Mouse (Mus musculus) ES-E14 (cell line): ENCODE measurements at regions not wholly inside any gene's neighbourhood (a gene's known extent, or its start where the extent isn't known, plus 50 kb on each side); places are given as distances from the start of the nearest gene placed in this dataset.

Source experiments
- CHD2 ChIP-seq: IDR thresholded peaks from 2 replicates; pipeline ENCODE4 v1.6.1; 2014; ENCODE audit warnings: mild to moderate bottlenecking, low read depth, low read length, inconsistent platforms
- HCFC1 ChIP-seq: IDR thresholded peaks from 2 replicates; pipeline ENCODE4 v1.6.1; 2012; ENCODE audit warnings: low read length, inconsistent platforms, borderline replicate concordance; ENCODE audit not compliant: insufficient read depth
- MAFK ChIP-seq: IDR thresholded peaks from 2 replicates; pipeline ENCODE4 v1.6.1; 2014; ENCODE audit warnings: mild to moderate bottlenecking, low read depth, low read length, inconsistent platforms; ENCODE audit not compliant: insufficient read depth
- ZNF384 ChIP-seq: IDR thresholded peaks from 2 replicates; pipeline ENCODE4 v1.6.1; 2012; ENCODE audit warnings: low read depth, low read length, inconsistent platforms

DNA sequence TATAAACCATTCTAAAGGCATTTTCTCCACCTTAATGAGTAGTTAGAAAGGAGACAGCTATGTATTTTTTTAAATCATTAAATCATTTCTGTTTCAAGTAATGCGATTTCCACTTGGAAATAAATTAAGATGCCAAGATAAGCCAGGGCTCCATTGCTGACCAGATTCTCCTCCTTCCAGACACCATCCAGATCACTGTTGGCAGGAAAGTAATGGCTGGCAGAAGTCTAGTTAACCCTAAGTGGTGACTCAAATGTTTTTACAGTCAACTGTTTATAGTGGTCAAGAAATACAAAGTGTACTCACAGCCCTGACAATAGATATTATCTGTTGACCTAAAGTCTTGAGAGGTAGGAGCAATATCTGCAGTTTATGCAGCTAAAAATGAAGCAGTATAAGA lies 121.7 kb upstream of the Fgf13 start:
- TF ChIP-seq CHD2 (no peak), HCFC1 (no peak), ZNF384 (no peak), MAFK (no peak)
